Mouse (Mus musculus) heart, embryonic 15.5 days (tissue): Measurements from ENCODE around the gene Gnpat. TPM values are rescaled to one million over a fixed set of nuclear protein-coding genes. Genes with fewer than 3 reads are reported as not detected.

Experiments
- ATAC-seq: fragments of 200-750 bp; cut with Nextera tagmentation; replicated peaks from 2 replicates; pipeline ENCODE4 v1.8.0; 2017; ENCODE audit warnings: low read depth, moderate TSS enrichment; ENCODE audit not compliant: insufficient number of reproducible peaks, insufficient read depth, low FRiP score
- H3K27ac ChIP-seq: fragments of 300-500 bp; sonication (generic); 2 replicates; pipeline ENCODE4 v1.5.1; 2015; ENCODE audit warnings: mild to moderate bottlenecking, inconsistent platforms
- H3K27me3 ChIP-seq: fragments of 300-500 bp; sonication (generic); 2 replicates; pipeline ENCODE4 v1.6.1; 2015; ENCODE audit warnings: inconsistent platforms
- H3K36me3 ChIP-seq: fragments of 300-500 bp; sonication (generic); 2 replicates; pipeline ENCODE4 v1.6.1; 2015; ENCODE audit warnings: mild to moderate bottlenecking, inconsistent platforms
- H3K4me1 ChIP-seq: fragments of 300-500 bp; sonication (generic); replicated peaks from 2 replicates; pipeline ENCODE4 v1.6.1; 2015; ENCODE audit warnings: inconsistent platforms
- H3K4me2 ChIP-seq: fragments of 300-500 bp; sonication (generic); 2 replicates; pipeline ENCODE4 v1.6.1; 2015; ENCODE audit warnings: inconsistent platforms, mild to moderate bottlenecking, moderate library complexity
- H3K4me3 ChIP-seq: fragments of 300-500 bp; sonication (generic); 2 replicates; pipeline ENCODE4 v1.5.1; 2015; ENCODE audit warnings: mild to moderate bottlenecking, inconsistent platforms
- H3K9ac ChIP-seq: fragments of 300-500 bp; sonication (generic); 2 replicates; pipeline ENCODE4 v1.6.1; 2015; ENCODE audit warnings: mild to moderate bottlenecking, inconsistent platforms
- H3K9me3 ChIP-seq: fragments of 300-500 bp; sonication (generic); replicated peaks from 2 replicates; pipeline ENCODE4 v1.6.1; 2016; ENCODE audit warnings: inconsistent platforms
- WGBS: fragments of 180-500 bp; shearing (Covaris S2); methylation state at CpG from one replicate; pipeline ENCODE4 v1.1.7; 2015; ENCODE audit warnings: mixed read lengths; 5-methylcytosine and 5-hydroxymethylcytosine counted together
- polyA plus RNA-seq: library from polyadenylated mRNA; unstranded; fragments of >200 nt; fragmentation: Nextera tagmentation; extraction: Ambion mirVana; gene quantifications from 2 replicates; pipeline ENCODE4 v1.2.1, GENCODE M21; 2015

Gene Gnpat
- polyA plus RNA-seq, 1 experiment from 2014 or later: 101 TPM

- Histone ChIP-seq H3K4me1 (no peaks in the 10 kb centered on the region), H3K4me2 (no peak overlapping the region)
- WGBS: 71% methylated on average over 3 of the region's 3 CpGs
Measured at GRCm38 (mm10) chr8:124845131-124845530, 17.7 kb upstream of the Gnpat start.

GRCm38 (mm10) chr8:124845573-124845972 is 17.3 kb upstream of the Gnpat start:
- H3K36me3 ChIP-seq: peaks cover 18% of the 10 kb centered on the region; the same call in 1 of the 2 replicates
- no peaks in the 10 kb centered on the region for H3K27me3 ChIP-seq
- no peak overlapping the region for H3K27ac ChIP-seq
- H3K4me1 ChIP-seq: no peaks in the 10 kb centered on the region
- ATAC-seq: no peak
- no peaks in the 10 kb centered on the region for H3K9me3 ChIP-seq
- WGBS: 74% methylated on average over 5 of the region's 5 CpGs
- no peak overlapping the region for H3K4me2 ChIP-seq
- H3K9ac ChIP-seq: no peak overlapping the region
- H3K4me3 ChIP-seq: no peak overlapping the region

More at GRCm38 (mm10) chr8:124845131-124845530, 17.7 kb upstream of the Gnpat start:
- H3K27ac ChIP-seq: no peak overlapping the region
- no peak overlapping the region for H3K9ac ChIP-seq
- no peak overlapping the region for H3K4me3 ChIP-seq
- ATAC-seq: no peak
- no peaks in the 10 kb centered on the region for H3K27me3 ChIP-seq
- H3K36me3 ChIP-seq: peaks cover 22% of the 10 kb centered on the region
- no peaks in the 10 kb centered on the region for H3K9me3 ChIP-seq

- Histone ChIP-seq H3K4me2 (no peak overlapping the region), H3K9me3 (peaks cover 12% of the 10 kb centered on the region), H3K27ac (no peak overlapping the region), H3K4me3 (no peak overlapping the region), H3K4me1 (no peaks in the 10 kb centered on the region; the same call in 1 of the 2 replicates), H3K27me3 (no peaks in the 10 kb centered on the region), H3K9ac (no peak overlapping the region), H3K36me3 (peaks cover 62% of the 10 kb centered on the region)
- no peak for ATAC-seq
- 96% methylated on average over 1 of the region's 1 CpGs for WGBS
Measured at GRCm38 (mm10) chr8:124853511-124853910, 9.3 kb upstream of the Gnpat start.

- Histone ChIP-seq H3K36me3 (peaks cover 48% of the 10 kb centered on the region), H3K4me3 (no peak overlapping the region), H3K4me2 (no peak overlapping the region), H3K27ac (peak overlapping the region; percentile 90), H3K4me1 (peaks cover 31% of the 10 kb centered on the region), H3K9me3 (peaks cover 12% of the 10 kb centered on the region), H3K27me3 (no peaks in the 10 kb centered on the region), H3K9ac (no peak overlapping the region)
- no peak for ATAC-seq
Measured at GRCm38 (mm10) chr8:124859466-124859865, 3.4 kb upstream of the Gnpat start.

GRCm38 (mm10) chr8:124860188-124860587 is 2.6 kb upstream of the Gnpat start:
- Histone ChIP-seq H3K36me3 (peaks cover 41% of the 10 kb centered on the region), H3K9me3 (peaks cover 12% of the 10 kb centered on the region), H3K4me3 (no peak overlapping the region), H3K4me1 (peaks cover 37% of the 10 kb centered on the region), H3K27me3 (no peaks in the 10 kb centered on the region), H3K27ac (peak overlapping the region; percentile 90), H3K9ac (0 out of 2 replicates have a peak overlapping the region, but pooled peaks have one; percentile 24), H3K4me2 (0 out of 2 replicates have a peak overlapping the region, but pooled peaks have one; percentile 14)
- peak; percentile 44 for ATAC-seq
- 48% methylated on average over 3 of the region's 3 CpGs for WGBS

GRCm38 (mm10) chr8:124863163-124863677 is 387 bp downstream of the Gnpat start:
- Histone ChIP-seq H3K9me3 (no peaks in the 10 kb centered on the region), H3K4me1 (peaks cover 59% of the 10 kb centered on the region), H3K27me3 (no peaks in the 10 kb centered on the region), H3K4me2 (peak overlapping the region; percentile 75), H3K4me3 (peak overlapping the region; percentile 72), H3K27ac (peak overlapping the region; percentile 89), H3K36me3 (peaks cover 12% of the 10 kb centered on the region; the same call in 1 of the 2 replicates), H3K9ac (peak overlapping the region; percentile 92)
- peak; percentile 72 for ATAC-seq
- WGBS: under 1% methylated on average over 33 of the region's 33 CpGs

GRCm38 (mm10) chr8:124863729-124864128 is 896 bp downstream of the Gnpat start:
- H3K4me1 ChIP-seq: peaks cover 62% of the 10 kb centered on the region
- ATAC-seq: no peak
- H3K4me2 ChIP-seq: peak overlapping the region; percentile 75
- WGBS: 8% methylated on average over 8 of the region's 8 CpGs
- peak overlapping the region; percentile 92 for H3K9ac ChIP-seq
- H3K36me3 ChIP-seq: peaks cover 9% of the 10 kb centered on the region; the same call in 1 of the 2 replicates
- H3K4me3 ChIP-seq: peak overlapping the region; percentile 72
- H3K27ac ChIP-seq: peak overlapping the region; percentile 89
- no peaks in the 10 kb centered on the region for H3K27me3 ChIP-seq
- no peaks in the 10 kb centered on the region for H3K9me3 ChIP-seq

GRCm38 (mm10) chr8:124866669-124867068 is 3.8 kb downstream of the Gnpat start:
- no peak for ATAC-seq
- peaks cover 53% of the 10 kb centered on the region for H3K4me1 ChIP-seq
- no peaks in the 10 kb centered on the region for H3K27me3 ChIP-seq
- no peak overlapping the region for H3K4me3 ChIP-seq
- 32% methylated on average over 3 of the region's 3 CpGs for whole genome bisulfite sequencing
- no peaks in the 10 kb centered on the region for H3K9me3 ChIP-seq
- H3K27ac ChIP-seq: peak overlapping the region; percentile 18
- no peak overlapping the region for H3K9ac ChIP-seq
- H3K36me3 ChIP-seq: peaks cover 8% of the 10 kb centered on the region
- H3K4me2 ChIP-seq: no peak overlapping the region

GRCm38 (mm10) chr8:124867126-124867525 is 4.3 kb downstream of the Gnpat start:
- ATAC-seq: no peak
- H3K36me3 ChIP-seq: peaks cover 12% of the 10 kb centered on the region
- no peak overlapping the region for H3K4me3 ChIP-seq
- H3K27me3 ChIP-seq: no peaks in the 10 kb centered on the region
- H3K9me3 ChIP-seq: no peaks in the 10 kb centered on the region
- no peak overlapping the region for H3K4me2 ChIP-seq
- 24% methylated on average over 2 of the region's 2 CpGs for WGBS
- H3K27ac ChIP-seq: peak overlapping the region; percentile 26; the same call in 1 of the 2 replicates
- H3K4me1 ChIP-seq: peaks cover 49% of the 10 kb centered on the region
- H3K9ac ChIP-seq: no peak overlapping the region

- Histone ChIP-seq H3K27me3 (no peaks in the 10 kb centered on the region), H3K36me3 (peaks cover 30% of the 10 kb centered on the region), H3K9me3 (no peaks in the 10 kb centered on the region), H3K4me3 (no peak overlapping the region), H3K4me1 (peaks cover 47% of the 10 kb centered on the region), H3K9ac (no peak overlapping the region), H3K27ac (no peak overlapping the region), H3K4me2 (no peak overlapping the region)
- no peak for ATAC-seq
- WGBS: 39% methylated on average over 6 of the region's 6 CpGs
Measured at GRCm38 (mm10) chr8:124869708-124870107, 6.9 kb downstream of the Gnpat start.

- Histone ChIP-seq H3K27ac (no peak overlapping the region), H3K4me3 (no peak overlapping the region), H3K4me1 (peaks cover 35% of the 10 kb centered on the region), H3K27me3 (no peaks in the 10 kb centered on the region), H3K9ac (no peak overlapping the region), H3K4me2 (no peak overlapping the region), H3K36me3 (peaks cover 40% of the 10 kb centered on the region), H3K9me3 (no peaks in the 10 kb centered on the region)
- 93% methylated on average over 7 of the region's 7 CpGs for WGBS
- ATAC-seq: no peak
Measured at GRCm38 (mm10) chr8:124871474-124871873, 8.6 kb downstream of the Gnpat start.

- Histone ChIP-seq H3K27ac (no peak overlapping the region), H3K9ac (no peak overlapping the region), H3K4me1 (peaks cover 29% of the 10 kb centered on the region), H3K36me3 (peaks cover 46% of the 10 kb centered on the region), H3K27me3 (no peaks in the 10 kb centered on the region), H3K4me3 (no peak overlapping the region), H3K9me3 (no peaks in the 10 kb centered on the region), H3K4me2 (no peak overlapping the region)
- 91% methylated on average over 7 of the region's 7 CpGs for WGBS
- no peak for ATAC-seq
Measured at GRCm38 (mm10) chr8:124872081-124872480, 9.2 kb downstream of the Gnpat start.
